Mouse (Mus musculus) heart, adult 8-10 months (tissue): ENCODE results near the gene Cars2. TPM values are rescaled to one million over a fixed set of nuclear protein-coding genes. Genes with fewer than 3 reads are reported as not detected.
A peak's percentile ranks its signal among the peaks of the same experiment; 100 is the strongest.
"Not testable (repeated sequence)": the region's sequence is repeated elsewhere in the genome, so short reads cannot be mapped to it uniquely, and the experiment has no call there.

Experiments used
- DNase-seq: peaks from one replicate; pipeline ENCODE4 v3.0.0; 2022; ENCODE audit warnings: low spot score
- total RNA-seq, 4 experiments: library from RNA; stranded (reverse); gene quantifications; 2 replicates each; pipeline ENCODE4 v1.2.4; 2022

Cars2 gene
- 10 to 100 TPM; 50.7 to 55.7 (median 53.7) TPM for total RNA-seq

DNA sequence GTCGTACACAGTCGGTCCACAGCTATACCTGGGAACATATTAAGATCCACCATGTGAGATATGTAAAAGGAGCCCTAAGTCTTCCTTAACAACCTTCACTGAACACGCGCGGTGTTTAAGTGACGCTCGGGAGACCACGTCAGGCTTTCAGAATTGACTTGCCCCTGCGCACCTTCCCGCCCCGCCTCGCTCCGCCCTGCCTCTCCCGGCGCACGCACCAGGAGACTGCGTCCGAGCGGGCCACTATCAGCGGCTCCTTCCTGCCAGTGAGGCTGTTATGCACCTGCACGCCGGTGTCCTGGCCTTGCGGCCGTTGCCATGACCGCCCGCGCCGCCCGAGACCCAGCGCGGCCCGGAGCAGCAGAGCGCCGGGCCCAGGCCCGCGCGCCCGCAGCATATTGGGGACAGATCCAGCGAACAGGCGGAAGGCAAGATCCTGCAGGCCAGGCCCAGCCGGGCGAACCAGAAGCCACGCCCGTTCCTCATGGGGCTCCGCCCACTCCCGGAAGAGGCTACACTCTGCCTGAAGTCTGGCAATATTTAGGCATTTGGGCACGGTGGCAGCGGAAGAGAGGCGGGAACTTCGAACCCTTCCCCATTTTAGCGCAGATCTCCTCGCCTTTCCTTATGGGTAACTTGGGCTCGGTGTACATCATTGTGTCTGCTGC, at the start of gene Cars2:
Gene Cars2 (minus strand): TSS at position 503 of the 668 bp plus-strand sequence.
- DNase-seq: peak; percentile 94

GRCm38 (mm10) chr8:11593222-11593884, 42.8 kb upstream of the Cars2 start:
- DNase-seq: no peak

GRCm38 (mm10) chr8:11592296-11592695, 41.7 kb upstream of the Cars2 start:
- DNase-seq: no peak

GRCm38 (mm10) chr8:11591837-11592236, 41.3 kb upstream of the Cars2 start:
- no peak for DNase-seq

DNA sequence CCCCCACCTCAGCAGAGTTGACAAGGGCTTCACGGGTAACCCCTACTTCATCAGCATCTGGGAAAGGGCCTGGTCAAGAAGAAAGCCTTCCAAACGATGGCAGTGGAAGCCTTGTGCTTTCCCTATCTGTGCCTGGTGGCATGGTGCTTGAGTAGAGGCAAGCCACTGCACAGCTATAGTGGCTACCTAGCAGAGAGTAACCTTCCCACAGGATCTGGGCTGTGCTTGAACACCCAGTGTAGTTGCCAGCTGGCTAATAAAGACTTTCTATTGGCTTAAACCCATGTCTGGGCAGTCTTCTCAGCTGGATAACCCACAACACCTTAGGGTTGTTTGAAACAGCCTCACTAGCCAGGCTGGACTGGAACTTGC, 35.8 kb upstream of the Cars2 start:
- no peak for DNase-seq

DNA sequence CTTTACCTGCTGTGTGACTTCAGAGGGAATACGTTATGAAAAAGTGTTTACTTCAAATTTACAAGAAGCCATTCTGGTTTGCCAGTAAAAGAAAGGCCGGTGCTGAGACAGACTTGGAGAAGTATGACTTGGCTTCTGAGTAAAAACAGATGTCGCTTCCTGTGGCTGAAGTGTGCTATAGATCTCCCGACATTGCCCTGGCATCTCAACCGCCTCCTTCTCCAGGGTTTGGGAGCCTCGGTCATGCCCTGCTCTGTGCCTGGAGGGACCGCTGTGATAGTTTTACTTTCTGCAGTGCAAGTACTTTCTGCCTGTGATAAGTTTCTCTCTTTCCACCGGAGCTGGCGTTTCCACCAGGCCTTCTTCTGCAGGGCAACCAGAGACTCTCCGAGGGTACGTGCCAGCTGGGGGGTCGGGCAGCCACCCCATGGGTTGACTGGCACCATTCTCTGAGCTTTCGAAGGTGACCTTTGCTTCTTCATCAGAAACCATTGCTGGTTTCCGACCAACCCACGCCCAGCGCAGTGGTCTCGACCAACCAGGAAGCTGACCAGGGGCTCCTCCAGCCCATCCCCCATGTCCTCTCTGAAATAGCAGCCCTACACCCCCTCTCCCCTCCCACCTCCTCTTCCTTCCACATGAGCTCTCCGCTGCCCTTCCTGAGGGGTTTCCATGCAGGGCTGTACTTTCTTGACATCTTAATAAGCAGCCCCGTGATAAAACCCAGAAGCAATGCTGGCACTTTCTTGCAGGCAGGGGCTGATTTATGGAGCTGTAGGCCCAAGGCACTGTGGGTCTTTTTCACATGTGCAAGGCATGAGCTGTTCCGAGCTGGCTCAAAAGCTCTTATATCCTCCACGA, 35.2 kb upstream of the Cars2 start:
- no peak for DNase-seq

- peak; percentile 15 for DNase-seq
Measured at GRCm38 (mm10) chr8:11575604-11576384, 25.2 kb upstream of the Cars2 start.

DNA sequence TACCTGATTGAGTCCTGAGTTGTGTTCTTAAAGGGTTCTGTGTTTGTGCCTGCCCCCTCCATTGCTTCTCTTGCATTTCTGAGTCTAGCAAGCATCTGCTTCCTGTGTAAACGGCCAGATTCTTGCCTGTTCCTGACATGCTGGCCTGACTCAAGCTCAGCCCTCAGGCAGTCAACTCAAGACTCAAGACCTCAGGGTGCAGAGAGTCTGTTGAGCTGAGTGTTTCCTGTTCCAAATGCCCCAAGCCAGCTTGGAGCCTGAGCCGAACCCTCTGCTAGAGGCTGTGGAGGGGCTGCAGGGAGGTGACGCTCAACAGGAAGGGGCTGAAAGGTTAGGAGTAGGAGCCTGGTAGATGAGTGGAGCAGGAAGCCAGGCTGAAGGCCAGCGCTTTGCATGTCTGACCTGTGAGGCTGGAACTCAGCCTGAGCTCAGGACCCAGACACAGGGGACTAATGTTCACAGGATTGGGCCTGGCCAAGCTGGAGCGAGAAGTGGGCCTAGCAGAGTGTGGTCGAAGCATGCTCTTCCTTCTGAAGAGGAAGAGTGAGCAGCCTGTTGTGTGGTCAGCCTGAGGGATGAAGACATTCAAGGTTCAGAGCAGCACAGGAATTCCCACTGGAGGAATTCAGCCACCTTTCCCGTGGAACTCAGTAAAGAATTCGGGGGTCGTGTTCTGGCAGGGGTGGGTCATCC, 24.5 kb upstream of the Cars2 start:
- DNase-seq: no peak

GRCm38 (mm10) chr8:11572428-11572827, 21.8 kb upstream of the Cars2 start:
- DNase-seq: no peak

- no peak for DNase-seq
Measured at GRCm38 (mm10) chr8:11571950-11572349, 21.4 kb upstream of the Cars2 start.

DNA sequence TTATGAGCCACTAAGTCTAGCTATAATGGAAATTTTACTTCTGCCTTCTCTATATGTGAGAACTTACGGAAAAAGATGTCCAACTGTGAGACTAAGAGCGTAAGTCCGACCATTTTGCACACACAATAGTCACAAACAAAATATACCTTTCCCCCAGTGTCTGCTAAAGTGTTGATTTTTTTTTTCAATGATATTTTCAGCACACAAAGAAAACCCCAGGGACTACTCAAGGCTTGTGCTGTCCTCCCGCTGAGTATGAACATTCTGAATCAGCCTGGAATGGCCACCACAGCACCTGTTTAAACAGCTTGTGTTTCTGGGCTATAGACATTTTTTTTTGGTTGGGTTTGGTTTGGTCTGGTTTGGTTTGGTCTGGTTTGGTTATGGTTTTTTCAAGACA, 20.2 kb upstream of the Cars2 start:
- DNase-seq: no peak

- no peak for DNase-seq
Measured at GRCm38 (mm10) chr8:11569260-11570097, 18.9 kb upstream of the Cars2 start.

GRCm38 (mm10) chr8:11568193-11568592, 17.6 kb upstream of the Cars2 start:
- not testable (repeated sequence) for DNase-seq

DNA sequence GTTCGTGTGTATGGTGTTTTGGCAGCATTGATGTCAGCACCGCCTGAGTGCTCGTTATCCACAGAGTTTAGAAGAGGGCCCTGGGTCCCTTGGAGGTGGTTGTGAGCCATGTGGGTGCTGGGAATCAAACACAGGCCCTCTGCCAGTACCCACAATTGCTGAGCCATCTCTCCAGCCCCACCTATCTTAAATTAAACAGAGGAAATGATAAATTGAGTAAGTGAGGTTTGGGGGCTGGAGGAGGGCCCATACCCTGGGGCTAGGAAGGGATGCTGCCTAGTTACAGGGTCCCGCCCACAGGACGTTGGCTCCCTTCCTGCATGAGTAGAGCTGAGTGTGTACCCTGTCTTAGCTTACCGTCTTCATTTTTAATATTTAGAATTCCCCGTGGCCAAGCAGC, 14.1 kb upstream of the Cars2 start:
- DNase-seq: no peak

- DNase-seq: no peak
Measured at GRCm38 (mm10) chr8:11564236-11564635, 13.7 kb upstream of the Cars2 start.

DNA sequence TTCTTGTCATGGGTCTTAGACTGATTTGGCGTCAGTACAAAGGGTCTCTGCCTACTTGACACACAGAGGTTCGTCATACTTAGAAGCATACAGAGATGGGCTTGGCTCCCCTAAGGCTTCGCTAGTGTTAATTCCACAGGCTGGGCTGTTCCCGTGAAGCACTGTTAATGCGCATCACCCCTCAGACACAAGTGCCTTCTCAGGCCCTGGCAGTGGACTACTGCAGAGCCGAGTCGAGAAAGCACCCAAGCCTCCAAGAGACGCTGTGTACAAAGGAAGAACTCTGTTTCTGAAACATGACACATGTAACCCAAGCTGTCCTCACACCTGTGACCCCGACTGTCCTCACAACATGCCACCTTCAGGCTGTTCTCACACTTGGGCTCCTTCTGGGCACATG, 9.6 kb upstream of the Cars2 start:
- no peak for DNase-seq

DNA sequence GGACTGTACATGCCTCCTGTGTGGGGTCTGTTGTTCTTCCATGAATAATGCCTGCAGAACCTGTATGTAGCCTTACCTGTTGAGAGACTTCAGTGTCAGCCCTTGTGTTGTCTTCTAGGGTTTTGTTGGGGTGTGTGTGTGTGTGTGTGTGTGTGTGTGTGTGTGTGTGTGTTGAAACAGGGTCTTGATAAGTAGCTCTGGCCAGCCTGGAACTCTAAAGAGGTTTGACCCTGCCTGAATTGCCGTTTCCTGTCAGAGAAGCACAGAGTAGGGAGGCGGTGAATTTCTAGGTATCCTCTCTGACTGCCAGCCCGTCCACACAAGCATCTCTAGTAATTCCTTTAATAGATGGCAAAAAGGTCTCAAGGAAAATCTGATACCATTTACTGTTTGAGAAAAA, 8.9 kb upstream of the Cars2 start:
- DNase-seq: no peak

GRCm38 (mm10) chr8:11557768-11558629, 7.4 kb upstream of the Cars2 start:
- peak; percentile 98 for DNase-seq

DNA sequence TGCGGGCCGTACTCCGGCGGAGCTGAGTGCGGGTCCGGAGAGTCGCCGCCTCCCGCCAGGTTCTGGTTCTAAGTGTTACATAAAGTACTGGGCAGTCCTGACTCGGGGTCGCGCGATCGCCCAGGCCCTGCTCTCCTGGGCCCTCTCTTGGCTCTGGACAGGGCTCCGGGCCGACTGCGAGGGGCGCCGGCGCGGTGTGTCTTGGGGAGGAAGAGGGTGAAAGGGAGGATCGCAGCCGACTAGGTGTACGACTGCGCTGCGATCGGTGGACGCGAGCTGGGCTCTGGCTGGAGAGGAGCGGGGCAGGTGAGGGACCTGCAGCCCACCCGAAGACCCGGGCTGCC, 6.8 kb upstream of the Cars2 start:
- DNase-seq: no peak
